Mouse (Mus musculus): ENCODE data around the gene Lsm6.

- TF ChIP-seq CTCF (IDR thresholded peaks at IDR 0.05; ENCODE audit: low read depth, low read length) (no peak), POLR2A (IDR thresholded peaks at IDR 0.05; ENCODE audit: extremely low read depth, insufficient read depth, low read length) (no peak)
Measured at GRCm38 (mm10) chr8:78793231-78793630, 27.7 kb downstream of the Lsm6 start.

Measured in liver, adult 2 months (tissue).